ENCODE assay signal across 24 mouse cellular contexts in genomic region chr8:88236666-88237065, GRCm38 (mm10).
"Had no signal": no experiment of that assay in that cellular context is flagged by ENCODE, and none has a peak within 500 bp of the region (broad histone marks: within the 10 kb centered on the region; RNA-seq: fewer than 3 reads in every experiment).

No protein-coding gene starts in this region.

- H3K36me3 ChIP-seq: heart, embryonic 10.5 days; heart, embryonic 12.5 days; hindbrain, embryonic 12.5 days; intestine, embryonic 15.5 days; limb, embryonic 10.5 days; limb, embryonic 12.5 days had no signal

- H3K4me3 ChIP-seq: heart, embryonic 10.5 days; heart, embryonic 12.5 days; hindbrain, embryonic 10.5 days; hindbrain, embryonic 12.5 days; intestine, embryonic 15.5 days; layer of hippocampus, adult 2 months; left cerebral cortex, adult 2 months; limb, embryonic 10.5 days; limb, embryonic 12.5 days had no signal

- ATAC-seq: hindbrain, embryonic 16.5 days; inflammation-experienced regulatory T-cells, adult 6 months; intestine, embryonic 15.5 days; intestine, postnatal 0 days had no signal

- DNase-seq: gastrocnemius, postnatal 25 days; heart, adult 18-20 months; heart, postnatal 10 days; heart, postnatal 4 days; kidney, adult 18-20 months; kidney, adult 8-10 months; kidney, postnatal 10 days; kidney, postnatal 25 days; kidney, postnatal 4 days; liver had no signal

- H3K27me3 ChIP-seq: heart, embryonic 12.5 days; hindbrain, embryonic 12.5 days; intestine, embryonic 15.5 days; limb, embryonic 12.5 days had no signal

- H3K4me1 ChIP-seq: hindbrain, embryonic 10.5 days; intestine, embryonic 15.5 days had no signal

- H3K9ac ChIP-seq: heart, embryonic 12.5 days; hindbrain, embryonic 12.5 days; hindbrain, embryonic 14.5 days; intestine, embryonic 15.5 days; limb, embryonic 12.5 days; liver, embryonic 14.5 days had no signal

- H3K4me2 ChIP-seq: heart, embryonic 12.5 days; hindbrain, embryonic 12.5 days; hindbrain, embryonic 14.5 days; intestine, embryonic 15.5 days; limb, embryonic 12.5 days had no signal

- H3K27ac ChIP-seq: heart, embryonic 10.5 days; hindbrain, embryonic 10.5 days; hindbrain, embryonic 12.5 days; hindbrain, embryonic 14.5 days; intestine, embryonic 15.5 days; layer of hippocampus, adult 2 months; left cerebral cortex, adult 2 months; limb, embryonic 10.5 days; limb, embryonic 12.5 days; liver, embryonic 14.5 days had no signal

- H3K9me3 ChIP-seq: heart, embryonic 10.5 days; heart, embryonic 12.5 days; hindbrain, embryonic 10.5 days; hindbrain, embryonic 12.5 days; intestine, embryonic 15.5 days; limb, embryonic 10.5 days; limb, embryonic 12.5 days had no signal
